Mouse (Mus musculus) left cerebral cortex, adult 2 months (tissue): ENCODE results near the gene Unc5cl. TPM values are rescaled to one million over a fixed set of nuclear protein-coding genes. Genes with fewer than 3 reads are reported as not detected.
A peak's percentile ranks its signal among the peaks of the same experiment; 100 is the strongest.

ENCODE experiments used
- DNase-seq, 2 experiments: peaks; one replicate each; pipeline ENCODE4 v3.0.0; 2021 to 2022; ENCODE audit warnings: low spot score in 2 of 2, mixed read lengths in 1 of 2; ENCODE audit errors: extremely low spot score in 1 of 2
- H3K27ac ChIP-seq: fragments of 200-600 bp; 2 replicates; pipeline ENCODE4 v1.8.1; 2022
- H3K4me3 ChIP-seq: fragments of 200-600 bp; 2 replicates; pipeline ENCODE4 v1.8.1; 2022
- CTCF ChIP-seq: fragments of 200-600 bp; IDR thresholded peaks from 2 replicates; pipeline ENCODE4 v1.8.1; 2022; ENCODE audit warnings: antibody characterized with exemption, mild to moderate bottlenecking, moderate library complexity
- intact Hi-C: fragments of 180-260 bp; cut with DNase I; formaldehyde crosslinking; loops from one replicate; pipeline ENCODE4 v1.15.1; 2025
- total RNA-seq, 2 experiments: library from RNA; stranded (reverse); gene quantifications; 2 replicates each; pipeline ENCODE4 v1.2.3; 2021

The Unc5cl gene
- total RNA-seq, 2 experiments from 2014 or later = 0.30 TPM; not detected in 1

- no peak overlapping the region for H3K27ac ChIP-seq
- TF ChIP-seq CTCF = no peak
- no peak for DNase-seq
- no peak overlapping the region for H3K4me3 ChIP-seq
- intact Hi-C loops = no loop called here
Observed at GRCm38 (mm10) chr17:48556223-48556962, 101.7 kb downstream of the Unc5cl start.

DNA sequence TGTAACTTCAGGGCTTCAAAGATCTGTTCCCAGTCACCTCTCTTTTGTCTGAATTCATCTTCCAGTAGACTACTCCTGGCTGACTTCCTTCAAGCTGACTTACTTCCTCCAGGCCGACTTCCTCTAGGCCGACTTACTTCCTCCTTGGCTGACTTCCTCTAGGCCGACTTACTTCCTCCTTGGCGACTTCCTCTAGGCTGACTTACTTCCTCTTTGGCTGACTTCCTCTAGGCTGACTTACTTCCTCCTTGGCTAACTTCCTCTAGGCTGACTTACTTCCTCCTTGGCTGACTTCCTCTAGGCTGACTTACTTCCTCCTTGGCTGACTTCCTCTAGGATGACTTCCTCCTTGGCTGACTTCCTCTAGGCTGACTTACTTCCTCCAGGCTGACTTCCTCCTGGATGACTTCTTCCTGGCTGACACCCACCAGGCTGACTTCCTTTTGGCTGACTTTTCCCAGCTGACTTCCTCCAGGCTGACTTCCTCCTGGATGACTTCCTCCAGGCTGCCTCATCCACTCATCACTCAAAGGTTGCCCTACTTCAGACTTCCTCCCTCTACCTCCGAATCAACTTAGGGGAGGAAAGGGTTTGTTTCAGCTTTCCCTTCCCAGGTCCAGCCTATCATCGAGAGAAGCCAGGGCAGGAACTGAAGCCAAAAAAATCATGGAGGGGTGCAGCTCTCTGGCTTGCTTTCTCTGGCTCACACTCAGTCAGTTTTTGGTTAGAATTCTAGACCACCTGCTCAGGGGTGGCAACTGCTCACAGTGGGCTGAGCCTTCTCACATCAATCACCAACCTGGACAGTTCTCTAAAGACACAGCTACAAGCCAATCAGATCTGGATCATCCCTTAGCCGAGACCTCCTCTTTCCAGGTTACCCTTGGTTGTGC, 103.4 kb downstream of the Unc5cl start:
- intact Hi-C loops = no loop called here
- no peak overlapping the region for H3K4me3 ChIP-seq
- no peak overlapping the region for H3K27ac ChIP-seq
- no peak for DNase-seq
- no peak for TF ChIP-seq CTCF

DNA sequence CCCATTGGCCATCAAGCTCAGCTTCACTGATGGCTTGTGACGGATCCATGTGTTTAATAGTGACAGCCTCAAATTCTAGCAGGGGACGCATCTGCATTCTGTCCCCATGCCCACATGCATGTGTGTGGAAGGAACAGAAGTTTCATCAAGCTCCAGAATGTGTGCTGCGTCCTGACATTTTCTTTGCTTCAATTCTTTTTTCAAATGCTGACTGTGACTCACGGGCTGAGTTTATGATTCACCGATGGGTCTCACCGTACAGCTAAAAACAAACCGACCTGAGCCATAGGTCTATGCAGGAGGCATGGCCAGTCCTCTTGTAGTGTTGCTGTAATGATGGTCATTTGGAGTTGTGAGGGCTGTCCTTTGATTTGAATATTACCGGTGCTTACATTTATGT, 110.2 kb downstream of the Unc5cl start:
- peak in 1 of 2 experiments; percentile 39 for DNase-seq
- no peak overlapping the region for H3K4me3 ChIP-seq
- peak overlapping the region; percentile 40; the same call in 1 of the 2 replicates for H3K27ac ChIP-seq
- no peak for TF ChIP-seq CTCF
- intact Hi-C loops = no loop called here

DNA sequence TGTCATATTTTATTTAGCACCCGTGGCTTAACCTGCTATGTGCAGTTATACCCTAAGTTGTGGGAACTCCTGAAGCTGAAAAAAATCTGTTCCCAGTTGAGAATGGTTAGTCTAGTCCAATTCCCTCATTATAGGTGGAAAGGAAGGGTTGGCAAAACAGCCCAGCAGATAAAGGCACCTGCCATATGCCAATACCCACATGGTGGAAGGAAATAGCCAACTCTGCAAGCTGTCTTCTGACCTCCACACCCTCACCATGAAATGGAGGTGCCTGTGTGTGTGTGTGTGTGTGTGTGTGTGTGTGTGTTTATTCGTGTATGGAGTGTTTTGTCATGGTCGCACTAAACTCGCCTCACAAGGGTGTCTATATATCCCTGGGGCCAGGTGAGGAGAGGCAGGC, 115.0 kb downstream of the Unc5cl start:
- Histone ChIP-seq H3K27ac (no peak overlapping the region), H3K4me3 (no peak overlapping the region)
- TF ChIP-seq CTCF = no peak
- no peak for DNase-seq
- intact Hi-C loops = no loop called here

DNA sequence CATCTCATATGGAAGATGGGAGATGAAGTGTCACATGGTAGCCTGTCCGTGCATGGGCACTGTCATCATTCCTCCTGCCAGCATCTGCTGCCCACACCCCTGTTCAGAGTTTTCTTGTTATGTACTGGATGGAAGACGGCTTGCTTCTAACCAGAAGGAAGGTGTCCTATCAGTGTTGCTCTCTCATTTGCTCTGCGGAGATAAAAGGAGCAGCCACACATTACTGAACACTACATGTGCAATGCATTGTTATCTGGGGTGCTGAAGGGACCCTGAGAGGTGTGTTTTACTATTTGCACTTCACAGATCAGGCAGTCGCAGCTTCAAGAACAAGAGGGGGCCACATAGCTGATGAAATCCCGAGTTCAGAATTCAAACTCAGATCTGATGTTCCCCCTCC, 126.5 kb downstream of the Unc5cl start:
- Histone ChIP-seq H3K27ac (no peak overlapping the region), H3K4me3 (no peak overlapping the region)
- intact Hi-C loops = no loop called here
- TF ChIP-seq CTCF = no peak
- no peak for DNase-seq

GRCm38 (mm10) chr17:48582486-48582990, 127.8 kb downstream of the Unc5cl start:
- Histone ChIP-seq H3K4me3 (no peak overlapping the region), H3K27ac (no peak overlapping the region)
- DNase-seq = no peak
- intact Hi-C loops = no loop called here
- TF ChIP-seq CTCF = no peak

GRCm38 (mm10) chr17:48583401-48583800, 128.7 kb downstream of the Unc5cl start:
- no peak for TF ChIP-seq CTCF
- Histone ChIP-seq H3K4me3 (no peak overlapping the region), H3K27ac (no peak overlapping the region)
- intact Hi-C loops = no loop called here
- DNase-seq = no peak

- Histone ChIP-seq H3K27ac (no peak overlapping the region), H3K4me3 (no peak overlapping the region)
- intact Hi-C loops = no loop called here
- no peak for DNase-seq
- TF ChIP-seq CTCF = no peak
Observed at GRCm38 (mm10) chr17:48585902-48586359, 131.2 kb downstream of the Unc5cl start.

- no peak for DNase-seq
- no peak overlapping the region for H3K4me3 ChIP-seq
- intact Hi-C loops = no loop called here
Observed at GRCm38 (mm10) chr17:48588674-48589073, 134.0 kb downstream of the Unc5cl start.

More at GRCm38 (mm10) chr17:48588674-48589073, 134.0 kb downstream of the Unc5cl start:
- H3K27ac ChIP-seq = no peak overlapping the region
- peak; percentile 24 for TF ChIP-seq CTCF

Other genes starting within 250 kb of the Unc5cl start
- gene Trem1, start 222.1 kb upstream of the Unc5cl start, total RNA-seq = not detected
- gene Trem3, start 207.1 kb upstream of the Unc5cl start, total RNA-seq = under 1 TPM; 0.36 to 0.72 TPM
- under 1 TPM in 1 of 2 experiments, not detected in 1; 0.34 TPM for gene Treml4, start 190.6 kb upstream of the Unc5cl start, total RNA-seq
- gene Treml2, start 155.4 kb upstream of the Unc5cl start, total RNA-seq = under 1 TPM; 0.18 to 0.49 TPM
- gene B430306N03Rik, start 138.8 kb upstream of the Unc5cl start, total RNA-seq = under 1 TPM in 1 of 2 experiments, not detected in 1; 0.48 TPM
- 10 to 100 TPM in 1 of 2 experiments, 1 to 10 TPM in 1; 8.3 to 11.0 TPM for gene Trem2, start 108.5 kb upstream of the Unc5cl start, total RNA-seq
- under 1 TPM; 0.42 to 0.43 TPM for gene Treml1, start 95.0 kb upstream of the Unc5cl start, total RNA-seq
- 10 to 100 TPM; 24.3 to 24.9 TPM for gene Nfya, start 45.0 kb upstream of the Unc5cl start, total RNA-seq
- 10 to 100 TPM; 10.0 to 10.4 TPM for gene Oard1, start 44.9 kb upstream of the Unc5cl start, total RNA-seq
- gene Apobec2, start 22.0 kb upstream of the Unc5cl start, total RNA-seq = not detected
- gene Tspo2, start 3.4 kb upstream of the Unc5cl start, total RNA-seq = not detected